In the genomic region with DNA sequence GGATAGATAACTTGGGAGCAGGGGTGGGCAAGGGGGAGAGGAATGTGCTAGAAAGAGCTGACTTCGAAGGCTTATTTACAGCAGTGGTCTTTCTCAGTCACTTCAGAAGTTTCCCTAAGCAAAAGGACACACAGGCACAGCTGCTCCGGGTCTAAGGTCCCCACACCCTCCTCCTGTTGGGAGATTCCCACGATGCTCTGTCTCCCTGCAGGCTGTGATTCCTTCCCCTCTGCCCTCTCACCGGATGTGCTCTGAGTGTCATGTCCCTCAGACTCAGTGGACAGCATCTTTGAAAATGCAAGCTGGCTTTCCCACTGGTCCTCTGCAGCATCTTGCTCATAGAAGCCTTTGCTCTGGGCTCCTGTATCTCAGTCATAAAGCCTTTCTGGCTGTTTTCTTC, we compare ENCODE assay signal across 12 mouse cellular contexts. TPM values are rescaled to one million over a fixed set of nuclear protein-coding genes. Genes with fewer than 3 reads are reported as not detected.
DNase-seq lines count a peak whose midpoint lies in the region; ATAC-seq and TF ChIP-seq lines count a peak whose summit lies in the region.
"Had no signal": no experiment of that assay in that cellular context is flagged by ENCODE, and none has a peak within 500 bp of the region (broad histone marks: within the 10 kb centered on the region; RNA-seq: fewer than 3 reads in every experiment).

No protein-coding gene starts in this region.

- no peak for DNase-seq in ES-E14 (ENCODE audit: low read depth, low spot score)
- DNase-seq in embryonic facial prominence, embryonic 10.5 days (ENCODE audit: low spot score): no peak
- no peak for DNase-seq in left cerebral cortex, adult 9 months (ENCODE audit: low spot score in 2 of 2)
- no peak for DNase-seq in adrenal gland, adult 8-10 months
- DNase-seq in gastrocnemius, postnatal 4 days (ENCODE audit: low spot score in 2 of 2): no peak
- no peak for DNase-seq in adrenal gland, adult 18-20 months (ENCODE audit: low spot score in 2 of 2)
- DNase-seq: adrenal gland, postnatal 10 days; right cerebral cortex, postnatal 4 days had no signal

- no peaks in the 10 kb centered on the region for H3K27me3 ChIP-seq in embryonic facial prominence, embryonic 10.5 days (replicated peaks; ENCODE audit: low read depth, poor library complexity, severe bottlenecking)
- no peaks in the 10 kb centered on the region for H3K27me3 ChIP-seq in intestine, postnatal 0 days (replicated peaks; ENCODE audit: control insufficient read depth, insufficient read depth, low read length)
- H3K27me3 ChIP-seq in liver, embryonic 15.5 days: no peaks in the 10 kb centered on the region

- no peak overlapping the region for H3K4me3 ChIP-seq in ES-E14 (ENCODE audit: insufficient read depth in 1 of 2, low read depth in 1 of 2, low read length in 2 of 2, poor library complexity in 1 of 2, severe bottlenecking in 1 of 2)
- H3K4me3 ChIP-seq in embryonic facial prominence, embryonic 10.5 days: no peak overlapping the region
- no peak overlapping the region for H3K4me3 ChIP-seq in intestine, postnatal 0 days (ENCODE audit: low read depth, low read length)
- H3K4me3 ChIP-seq in liver, embryonic 15.5 days (replicated peaks): no peak overlapping the region
- H3K4me3 ChIP-seq: erythroblast, embryonic 14.5 days had no signal

- H3K27ac ChIP-seq in ES-E14 (ENCODE audit: insufficient read depth, low read depth, low read length, poor library complexity, severe bottlenecking): no peak overlapping the region
- H3K27ac ChIP-seq in embryonic facial prominence, embryonic 10.5 days (replicated peaks): peak overlapping the region; percentile 51
- peak overlapping the region; percentile 36 for H3K27ac ChIP-seq in intestine, postnatal 0 days (ENCODE audit: low read depth, low read length)
- H3K27ac ChIP-seq in liver, embryonic 15.5 days (replicated peaks): peak overlapping the region; percentile 59
- H3K27ac ChIP-seq: macrophage had no signal

- H3K4me1 ChIP-seq in ES-E14 (ENCODE audit: control insufficient read depth in 2 of 2, insufficient read depth in 2 of 2, low read length in 2 of 2, poor library complexity in 1 of 2): peaks cover 27 to 40% of the 10 kb centered on the region in 2 experiments
- H3K4me1 ChIP-seq in embryonic facial prominence, embryonic 10.5 days: peaks cover 62% of the 10 kb centered on the region
- H3K4me1 ChIP-seq in intestine, postnatal 0 days (replicated peaks; ENCODE audit: control insufficient read depth, insufficient read depth, low read length): no peaks in the 10 kb centered on the region
- peaks cover 38% of the 10 kb centered on the region for H3K4me1 ChIP-seq in liver, embryonic 15.5 days (replicated peaks)

- no peaks in the 10 kb centered on the region for H3K9me3 ChIP-seq in ES-E14 (ENCODE audit: control insufficient read depth, insufficient read depth, low read depth, low read length)
- no peaks in the 10 kb centered on the region for H3K9me3 ChIP-seq in embryonic facial prominence, embryonic 10.5 days
- H3K9me3 ChIP-seq in intestine, postnatal 0 days (ENCODE audit: control insufficient read depth): no peaks in the 10 kb centered on the region
- H3K9me3 ChIP-seq in liver, embryonic 15.5 days (replicated peaks): no peaks in the 10 kb centered on the region

- WGBS in embryonic facial prominence, embryonic 10.5 days: 34% methylated on average over 4 of the region's 4 CpGs
- WGBS in intestine, postnatal 0 days: 49% methylated on average over 4 of the region's 4 CpGs
- WGBS in liver, embryonic 15.5 days (ENCODE audit: insufficient replicate concordance): 57% methylated on average over 4 of the region's 4 CpGs

- H3K36me3 ChIP-seq in ES-E14 (ENCODE audit: control insufficient read depth, insufficient read depth, low read length, poor library complexity, severe bottlenecking): no peaks in the 10 kb centered on the region
- H3K36me3 ChIP-seq in embryonic facial prominence, embryonic 10.5 days (replicated peaks): no peaks in the 10 kb centered on the region
- no peaks in the 10 kb centered on the region for H3K36me3 ChIP-seq in intestine, postnatal 0 days (ENCODE audit: control insufficient read depth, insufficient read depth)
- no peaks in the 10 kb centered on the region for H3K36me3 ChIP-seq in liver, embryonic 15.5 days (replicated peaks)

- no peak overlapping the region for H3K4me2 ChIP-seq in intestine, postnatal 0 days (replicated peaks; ENCODE audit: low read depth)
- no peak overlapping the region for H3K4me2 ChIP-seq in liver, embryonic 15.5 days

- ATAC-seq in intestine, postnatal 0 days: no peak
- no peak for ATAC-seq in liver, embryonic 15.5 days (ENCODE audit: insufficient read depth)

- 0 out of 2 replicates have a peak overlapping the region, but pooled peaks have one; percentile 15 for H3K9ac ChIP-seq in ES-E14 (ENCODE audit: insufficient read depth, low read depth, low read length, poor library complexity, severe bottlenecking)
- H3K9ac ChIP-seq in intestine, postnatal 0 days (ENCODE audit: low read depth, low read length): no peak overlapping the region
- H3K9ac ChIP-seq in liver, embryonic 15.5 days: no peak overlapping the region

- in situ Hi-C loops in ES-E14 (cut with MboI; ENCODE audit: low sequenced_read_pairs in 2 of 2, unreplicated experiment in 2 of 2): no loop called here

- no peak for TF ChIP-seq CTCF in intestine, postnatal 0 days (IDR thresholded peaks at IDR 0.05; ENCODE audit: low read depth)

TF ChIP-seq in ES-E14, 5 proteins besides CTCF, POLR2A, EP300 and RAD21:
- no peak for TF ChIP-seq ZNF384 (IDR thresholded peaks at IDR 0.05; ENCODE audit: low read depth, low read length)
- TF ChIP-seq CHD2 (IDR thresholded peaks at IDR 0.05; ENCODE audit: low read depth, low read length): no peak
- no peak for TF ChIP-seq ZC3H11A (IDR thresholded peaks at IDR 0.05; ENCODE audit: borderline replicate concordance, low read depth, low read length)
- TF ChIP-seq MAFK (IDR thresholded peaks at IDR 0.05; ENCODE audit: insufficient read depth, low read depth, low read length): no peak
- no peak for TF ChIP-seq HCFC1 (IDR thresholded peaks at IDR 0.05; ENCODE audit: borderline replicate concordance, insufficient read depth, low read length)

RNA-seq across cellular contexts. Expression of gene Gnpnat1, which starts 47.4 kb away (rescaled TPM):
- total RNA-seq in ES-E14 (2012; rRNA removed): 26.8 and 36.5 TPM in 2 replicates
- 54.6 and 57.0 TPM in 2 replicates for polyA plus RNA-seq in embryonic facial prominence, embryonic 10.5 days (2016; fragmentation: Nextera tagmentation; extraction: Ambion mirVana)
- polyA plus RNA-seq in intestine, postnatal 0 days (2015; fragmentation: Nextera tagmentation; extraction: Ambion mirVana): 37.8 and 40.9 TPM in 2 replicates
- 25.2 and 30.2 TPM in 2 replicates for polyA plus RNA-seq in liver, embryonic 15.5 days (2015; fragmentation: Nextera tagmentation; extraction: Ambion mirVana)
- total RNA-seq in adrenal gland, adult 8-10 months (2022): 10 to 100 TPM; 26.6 to 37.7 (median 31.8) TPM
- 10 to 100 TPM; 16.2 to 18.8 TPM for total RNA-seq in gastrocnemius, postnatal 4 days (2021)
- total RNA-seq in adrenal gland, adult 18-20 months (2021): 10 to 100 TPM; 29.3 to 35.8 TPM
- polyA plus RNA-seq: erythroblast, embryonic 14.5 days had no signal
